Mouse (Mus musculus): ENCODE results near the gene Prdm1. TPM values are rescaled to one million over a fixed set of nuclear protein-coding genes. Genes with fewer than 3 reads are reported as not detected.

Gene Prdm1
- total and polyA plus RNA-seq, 3 experiments, result 8.9 to 29.1 (median 10.7) TPM

DNA sequence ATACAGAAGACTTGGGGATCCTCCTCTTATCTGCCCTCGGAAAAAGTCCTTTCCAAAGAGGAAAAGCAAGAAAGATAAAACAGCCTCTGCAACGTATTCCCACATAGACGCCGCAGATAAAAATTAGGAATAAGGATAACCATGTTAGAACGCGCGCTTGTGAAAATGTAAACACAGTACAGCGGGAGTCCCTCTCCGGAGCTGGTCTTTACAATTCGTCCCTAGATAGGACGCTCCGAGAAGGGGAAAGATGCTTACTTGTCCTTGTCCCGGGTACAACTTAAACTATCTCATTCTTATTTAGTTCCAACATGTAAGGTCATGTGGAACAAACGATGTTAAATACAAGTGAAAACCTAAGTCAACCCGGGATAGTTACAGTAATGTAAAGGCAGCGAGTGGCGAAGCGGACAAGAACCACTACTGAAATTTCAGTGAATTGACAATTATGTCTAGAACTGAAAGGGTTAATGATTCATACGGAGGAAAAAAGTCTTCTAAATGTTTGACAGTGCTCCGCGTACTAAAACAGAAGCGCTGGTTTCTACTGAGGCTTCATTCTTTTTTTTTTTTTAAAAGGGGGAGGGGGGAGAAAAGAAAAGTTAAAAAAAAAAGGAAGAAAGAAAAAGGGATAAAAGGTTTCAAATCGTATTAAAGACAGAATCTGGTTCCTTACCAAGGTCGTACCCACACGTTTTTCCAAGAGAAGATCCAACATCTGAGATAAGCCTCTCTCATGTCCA is 70.3 kb downstream of the Prdm1 start:
- peaks cover 26% of the 10 kb centered on the region for H3K4me1 ChIP-seq (ENCODE audit: insufficient read depth, low read depth, low read length)
- TF ChIP-seq POLR2AphosphoS5 (IDR thresholded peaks at IDR 0.05; ENCODE audit: insufficient replicate concordance, low read depth, low read length) (no peak), CTCF (IDR thresholded peaks at IDR 0.05; ENCODE audit: low read depth, low read length) (no peak)
- no peaks in the 10 kb centered on the region for H3K9me3 ChIP-seq (replicated peaks)
- ATAC-seq (ENCODE audit: extremely low read depth, insufficient number of reproducible peaks, low FRiP score, poor library complexity, severe bottlenecking), result no peak
- H3K27me3 ChIP-seq (ENCODE audit: insufficient read depth, low read length), result no peaks in the 10 kb centered on the region
- peak overlapping the region; percentile 72 for H3K4me3 ChIP-seq (ENCODE audit: low read depth, low read length)
- no peak for DNase-seq (ENCODE audit: low spot score)
- peaks cover 10% of the 10 kb centered on the region for H3K36me3 ChIP-seq (replicated peaks)

DNA sequence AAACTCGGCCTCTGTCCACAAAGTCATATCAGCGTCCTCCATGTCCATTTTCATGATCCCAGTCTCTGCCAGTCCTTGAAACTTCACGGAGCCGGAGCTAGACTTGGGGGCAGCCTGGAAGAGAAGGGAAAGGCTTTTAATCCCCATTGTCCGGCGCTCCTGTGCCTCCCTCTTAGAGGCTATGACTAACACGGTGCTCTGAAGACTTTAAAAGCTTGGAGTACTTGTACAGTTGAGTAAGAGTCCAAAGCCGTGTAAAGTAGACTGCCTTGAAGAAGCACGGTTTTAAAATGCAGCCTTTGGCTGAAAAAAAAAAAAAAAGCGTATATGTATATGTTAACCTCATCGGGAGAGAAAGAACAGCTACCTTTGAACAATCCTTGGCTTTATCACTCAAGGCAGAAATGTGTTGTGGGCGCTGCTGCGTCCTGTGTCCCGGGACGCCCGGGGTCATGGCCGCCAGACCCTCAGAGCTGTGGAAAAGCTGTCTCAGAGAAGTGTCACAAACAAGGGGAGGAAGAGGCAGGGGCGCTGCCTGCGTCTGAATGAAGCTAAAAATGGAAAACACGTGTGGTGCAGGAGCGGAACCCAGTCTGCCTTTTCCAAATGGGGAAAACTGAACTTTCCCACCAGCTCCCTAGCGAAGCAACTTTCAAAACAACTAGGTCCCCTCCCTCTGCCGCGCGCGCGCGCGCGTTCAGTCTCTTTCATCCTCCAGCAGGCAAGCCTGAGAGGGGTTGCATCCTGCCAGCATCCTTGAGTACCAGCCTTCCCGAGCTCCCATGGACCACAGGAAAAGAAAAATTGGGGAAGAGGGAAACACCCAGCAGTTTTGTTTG is 71.3 kb downstream of the Prdm1 start:
- TF ChIP-seq CTCF (IDR thresholded peaks at IDR 0.05; ENCODE audit: low read depth, low read length) (no peak), GATA2 (IDR thresholded peaks at IDR 0.05; ENCODE audit: borderline replicate concordance, low read depth, low read length) (no peak)
- H3K4me3 ChIP-seq (ENCODE audit: low read depth, low read length), result peak overlapping the region; percentile 72

DNA sequence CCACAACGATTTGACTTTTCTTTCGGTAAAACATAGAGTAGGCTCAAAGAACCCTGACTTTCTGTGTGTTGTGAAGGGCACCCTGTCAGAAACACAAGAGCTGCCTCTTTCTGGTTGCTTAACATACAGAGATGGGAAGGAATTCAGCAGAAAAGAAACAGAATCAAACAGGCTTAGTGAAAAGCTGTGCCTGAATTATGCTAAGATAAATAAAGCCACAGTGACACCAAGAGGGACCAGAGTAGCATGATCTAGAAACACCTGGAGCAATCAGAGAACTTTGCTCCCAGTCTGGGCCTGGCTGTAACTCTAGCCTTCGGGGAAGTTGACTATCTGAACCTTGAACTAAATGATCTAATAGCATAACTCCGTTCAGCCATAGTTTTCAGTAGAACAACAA is 73.5 kb downstream of the Prdm1 start:
- peaks cover 15% of the 10 kb centered on the region for H3K4me1 ChIP-seq (ENCODE audit: insufficient read depth, low read depth, low read length)
- no peak for ATAC-seq (ENCODE audit: extremely low read depth, insufficient number of reproducible peaks, low FRiP score, poor library complexity, severe bottlenecking)

More for the DNA sequence above, 71.3 kb downstream of the Prdm1 start:
- Histone ChIP-seq H3K36me3 (replicated peaks) (peaks cover 16% of the 10 kb centered on the region), H3K9me3 (replicated peaks) (no peaks in the 10 kb centered on the region), H3K27me3 (ENCODE audit: insufficient read depth, low read length) (no peaks in the 10 kb centered on the region), H3K4me1 (ENCODE audit: insufficient read depth, low read depth, low read length) (peaks cover 19% of the 10 kb centered on the region)
- no peak for ATAC-seq (ENCODE audit: extremely low read depth, insufficient number of reproducible peaks, low FRiP score, poor library complexity, severe bottlenecking)
- DNase-seq (ENCODE audit: low spot score), result no peak

DNA sequence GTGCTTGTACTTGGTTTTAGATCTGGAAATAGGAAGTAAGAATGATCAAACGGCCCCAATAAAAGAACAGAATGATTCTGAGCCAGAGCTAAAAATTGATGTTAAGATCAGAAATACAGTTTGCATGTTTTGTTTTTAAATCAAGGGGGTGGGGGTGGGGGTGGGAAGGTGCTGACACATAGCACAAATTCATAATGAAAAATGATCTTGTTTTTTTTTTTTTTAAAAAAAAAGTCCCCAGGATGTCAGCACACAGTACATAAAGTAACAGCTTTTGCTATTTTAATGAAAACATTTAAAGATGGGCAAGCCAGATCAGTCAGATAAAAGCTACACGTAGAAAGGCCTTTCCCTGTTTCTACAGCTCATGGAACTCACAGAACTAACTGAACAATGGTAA is 74.2 kb downstream of the Prdm1 start:
- no peaks in the 10 kb centered on the region for H3K9me3 ChIP-seq (replicated peaks)
- peaks cover 26% of the 10 kb centered on the region for H3K36me3 ChIP-seq (replicated peaks)
- H3K4me3 ChIP-seq (ENCODE audit: low read depth, low read length), result no peak overlapping the region
- TF ChIP-seq TAL1 (conservative IDR thresholded peaks at IDR 0.05; ENCODE audit: low read depth, low read length), result no peak
- TF ChIP-seq CTCF (IDR thresholded peaks at IDR 0.05; ENCODE audit: low read depth, low read length), result no peak
- no peak for TF ChIP-seq POLR2AphosphoS5 (IDR thresholded peaks at IDR 0.05; ENCODE audit: insufficient replicate concordance, low read depth, low read length)
- no peaks in the 10 kb centered on the region for H3K27me3 ChIP-seq (ENCODE audit: insufficient read depth, low read length)
- DNase-seq (ENCODE audit: low spot score) (no peak), ATAC-seq (ENCODE audit: extremely low read depth, insufficient number of reproducible peaks, low FRiP score, poor library complexity, severe bottlenecking) (no peak)
- peaks cover 10% of the 10 kb centered on the region for H3K4me1 ChIP-seq (ENCODE audit: insufficient read depth, low read depth, low read length)

More for the DNA sequence above, 73.5 kb downstream of the Prdm1 start:
- Histone ChIP-seq H3K27me3 (ENCODE audit: insufficient read depth, low read length) (no peaks in the 10 kb centered on the region), H3K9me3 (replicated peaks) (no peaks in the 10 kb centered on the region), H3K36me3 (replicated peaks) (peaks cover 24% of the 10 kb centered on the region), H3K4me3 (ENCODE audit: low read depth, low read length) (no peak overlapping the region)
- DNase-seq (ENCODE audit: low spot score), result no peak
- TF ChIP-seq CTCF (IDR thresholded peaks at IDR 0.05; ENCODE audit: low read depth, low read length) (no peak), TAL1 (conservative IDR thresholded peaks at IDR 0.05; ENCODE audit: low read depth, low read length) (no peak), POLR2AphosphoS5 (IDR thresholded peaks at IDR 0.05; ENCODE audit: insufficient replicate concordance, low read depth, low read length) (no peak), GATA1 (IDR thresholded peaks at IDR 0.05; ENCODE audit: borderline replicate concordance, low read length) (no peak), GATA2 (IDR thresholded peaks at IDR 0.05; ENCODE audit: borderline replicate concordance, low read depth, low read length) (no peak)

DNA sequence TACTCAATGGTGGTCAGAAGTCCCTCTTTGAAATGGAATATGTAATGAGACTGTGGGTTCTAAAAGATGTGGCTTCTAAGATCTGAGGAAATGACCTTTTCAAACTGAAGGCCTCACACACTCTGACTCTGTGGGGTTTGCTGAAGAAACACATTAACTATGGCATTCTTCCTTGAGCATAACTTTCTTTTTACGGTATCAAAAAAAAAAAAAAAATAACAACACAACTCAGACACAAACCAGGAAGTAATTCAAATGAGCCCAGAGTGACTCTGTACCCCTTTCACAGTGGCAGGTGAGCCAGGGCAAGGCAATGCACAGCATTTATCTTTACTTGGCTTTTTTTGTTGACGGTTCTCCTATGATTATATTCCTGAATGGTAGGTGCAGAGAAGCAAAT is 77.5 kb downstream of the Prdm1 start:
- Histone ChIP-seq H3K4me1 (ENCODE audit: insufficient read depth, low read depth, low read length) (peaks cover 3% of the 10 kb centered on the region; the same call in 1 of the 2 replicates), H3K36me3 (replicated peaks) (peaks cover 42% of the 10 kb centered on the region), H3K27me3 (ENCODE audit: insufficient read depth, low read length) (no peaks in the 10 kb centered on the region), H3K4me3 (ENCODE audit: low read depth, low read length) (no peak overlapping the region), H3K9me3 (replicated peaks) (no peaks in the 10 kb centered on the region)
- TF ChIP-seq GATA1 (IDR thresholded peaks at IDR 0.05; ENCODE audit: borderline replicate concordance, low read length) (no peak), GATA2 (IDR thresholded peaks at IDR 0.05; ENCODE audit: borderline replicate concordance, low read depth, low read length) (no peak), TAL1 (conservative IDR thresholded peaks at IDR 0.05; ENCODE audit: low read depth, low read length) (no peak), CTCF (IDR thresholded peaks at IDR 0.05; ENCODE audit: low read depth, low read length) (no peak), POLR2AphosphoS5 (IDR thresholded peaks at IDR 0.05; ENCODE audit: insufficient replicate concordance, low read depth, low read length) (no peak)
- ATAC-seq (ENCODE audit: extremely low read depth, insufficient number of reproducible peaks, low FRiP score, poor library complexity, severe bottlenecking), result no peak
- no peak for DNase-seq (ENCODE audit: low spot score)

DNA sequence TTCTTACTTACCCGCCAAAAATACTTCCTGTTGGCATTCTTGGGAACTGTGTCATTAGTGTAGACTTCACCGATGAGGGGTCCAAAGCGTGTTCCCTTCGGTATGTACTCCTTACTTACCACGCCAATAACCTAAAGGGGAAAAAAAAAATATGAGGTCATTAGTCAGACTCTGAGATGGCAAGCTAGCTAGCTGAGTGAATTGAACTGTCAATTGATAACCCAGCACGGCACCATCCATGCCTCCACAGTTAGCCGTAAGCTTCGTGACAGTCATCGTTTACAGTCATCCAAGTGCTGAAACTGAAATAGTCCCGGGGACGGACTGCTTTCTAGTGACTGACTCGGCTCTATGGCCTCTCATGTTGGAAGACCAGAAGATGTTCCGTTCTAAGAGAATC is 78.2 kb downstream of the Prdm1 start:
- Histone ChIP-seq H3K4me1 (ENCODE audit: insufficient read depth, low read depth, low read length) (peaks cover 3% of the 10 kb centered on the region; the same call in 1 of the 2 replicates), H3K9me3 (replicated peaks) (no peaks in the 10 kb centered on the region), H3K27me3 (ENCODE audit: insufficient read depth, low read length) (no peaks in the 10 kb centered on the region), H3K4me3 (ENCODE audit: low read depth, low read length) (no peak overlapping the region), H3K36me3 (replicated peaks) (peaks cover 42% of the 10 kb centered on the region)
- ATAC-seq (ENCODE audit: extremely low read depth, insufficient number of reproducible peaks, low FRiP score, poor library complexity, severe bottlenecking), result no peak
- no peak for DNase-seq (ENCODE audit: low spot score)
- TF ChIP-seq POLR2AphosphoS5 (IDR thresholded peaks at IDR 0.05; ENCODE audit: insufficient replicate concordance, low read depth, low read length) (no peak), CTCF (IDR thresholded peaks at IDR 0.05; ENCODE audit: low read depth, low read length) (no peak), GATA1 (IDR thresholded peaks at IDR 0.05; ENCODE audit: borderline replicate concordance, low read length) (no peak), GATA2 (IDR thresholded peaks at IDR 0.05; ENCODE audit: borderline replicate concordance, low read depth, low read length) (no peak), TAL1 (conservative IDR thresholded peaks at IDR 0.05; ENCODE audit: low read depth, low read length) (no peak)
